Mouse (Mus musculus) forebrain, embryonic 13.5 days (tissue): ENCODE measurements at regions not wholly inside any gene's neighbourhood (a gene's known extent, or its start where the extent isn't known, plus 50 kb on each side); places are given as distances from the start of the nearest gene placed in this dataset.

Experiments used
- ATAC-seq: fragments of 200-750 bp; cut with Nextera tagmentation; 2 replicates; pipeline ENCODE4 v1.8.0; 2017
- H3K27ac ChIP-seq: fragments of 300-500 bp; sonication (generic); 2 replicates; pipeline ENCODE4 v1.5.1; 2015; ENCODE audit warnings: inconsistent platforms, mild to moderate bottlenecking, moderate library complexity
- H3K27me3 ChIP-seq: fragments of 300-500 bp; sonication (generic); 2 replicates; pipeline ENCODE4 v1.6.1; 2015; ENCODE audit warnings: mild to moderate bottlenecking, inconsistent platforms
- H3K36me3 ChIP-seq: fragments of 300-500 bp; sonication (generic); 2 replicates; pipeline ENCODE4 v1.6.1; 2015; ENCODE audit warnings: mild to moderate bottlenecking, inconsistent platforms; ENCODE audit not compliant: poor library complexity, severe bottlenecking
- H3K4me1 ChIP-seq: fragments of 300-500 bp; sonication (generic); 2 replicates; pipeline ENCODE4 v1.6.1; 2015; ENCODE audit warnings: inconsistent platforms
- H3K4me2 ChIP-seq: fragments of 300-500 bp; sonication (generic); 2 replicates; pipeline ENCODE4 v1.6.1; 2015; ENCODE audit warnings: inconsistent platforms, mild to moderate bottlenecking, moderate library complexity
- H3K4me3 ChIP-seq: fragments of 300-500 bp; sonication (generic); 2 replicates; pipeline ENCODE4 v1.5.1; 2015; ENCODE audit warnings: mild to moderate bottlenecking, inconsistent platforms
- H3K9ac ChIP-seq: fragments of 300-500 bp; sonication (generic); 2 replicates; pipeline ENCODE4 v1.6.1; 2015; ENCODE audit warnings: mild to moderate bottlenecking, inconsistent platforms
- H3K9me3 ChIP-seq: fragments of 300-500 bp; sonication (generic); replicated peaks from 2 replicates; pipeline ENCODE4 v1.6.1; 2016; ENCODE audit warnings: inconsistent platforms
- WGBS: fragments of 180-500 bp; shearing (Covaris S2); methylation state at CpG from one replicate; pipeline ENCODE4 v1.1.7; 2015; 5-methylcytosine and 5-hydroxymethylcytosine counted together

DNA sequence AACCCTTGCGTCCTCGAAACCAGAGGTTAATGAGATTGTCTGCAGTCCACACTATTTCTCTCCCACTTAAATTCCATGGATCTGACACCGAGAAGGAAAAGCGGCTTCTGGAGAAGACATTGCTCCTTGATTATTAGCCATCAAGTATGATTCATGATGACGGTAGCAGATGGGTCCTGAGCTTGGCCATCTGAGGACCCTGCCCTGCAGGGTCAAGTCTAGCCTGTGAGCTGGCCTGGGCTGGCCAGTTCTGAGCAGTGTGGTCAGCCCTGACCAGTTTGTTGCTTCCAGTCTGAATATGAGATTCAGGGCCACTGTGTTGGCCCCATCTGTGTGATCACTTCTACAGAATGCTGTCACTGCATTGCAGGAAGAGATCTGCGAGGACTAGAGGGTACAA is 1275.9 kb upstream of the A1bg start:
- no peaks in the 10 kb centered on the region for H3K4me1 ChIP-seq
- no peak overlapping the region for H3K27ac ChIP-seq
- no peak overlapping the region for H3K4me2 ChIP-seq
- no peak overlapping the region for H3K9ac ChIP-seq
- 96% methylated on average over 6 of the region's 6 CpGs for WGBS
- no peaks in the 10 kb centered on the region for H3K36me3 ChIP-seq
- H3K27me3 ChIP-seq: no peaks in the 10 kb centered on the region
- no peak overlapping the region for H3K4me3 ChIP-seq
- ATAC-seq: no peak
- no peaks in the 10 kb centered on the region for H3K9me3 ChIP-seq

DNA sequence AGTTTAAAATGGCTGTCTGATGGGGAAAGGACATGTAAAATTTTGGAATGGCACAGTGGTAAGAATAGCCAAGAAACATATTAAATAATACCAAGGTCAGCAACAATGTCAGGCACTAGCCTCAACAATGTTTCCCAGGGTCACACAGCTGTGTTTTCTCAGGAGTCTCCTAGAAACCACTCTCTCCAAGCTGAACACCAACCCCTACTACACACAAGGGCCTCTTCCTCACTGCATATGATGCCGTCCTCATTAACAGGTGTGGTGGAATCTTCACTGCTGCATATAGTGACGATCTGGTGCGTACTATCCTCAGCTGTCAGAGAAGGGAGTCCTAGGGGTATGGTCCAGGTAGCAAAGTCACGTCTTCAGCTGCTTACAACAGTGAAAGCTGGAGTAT is 1275.4 kb upstream of the A1bg start:
- WGBS: 90% methylated on average over 4 of the region's 4 CpGs
- no peaks in the 10 kb centered on the region for H3K4me1 ChIP-seq
- ATAC-seq: no peak

DNA sequence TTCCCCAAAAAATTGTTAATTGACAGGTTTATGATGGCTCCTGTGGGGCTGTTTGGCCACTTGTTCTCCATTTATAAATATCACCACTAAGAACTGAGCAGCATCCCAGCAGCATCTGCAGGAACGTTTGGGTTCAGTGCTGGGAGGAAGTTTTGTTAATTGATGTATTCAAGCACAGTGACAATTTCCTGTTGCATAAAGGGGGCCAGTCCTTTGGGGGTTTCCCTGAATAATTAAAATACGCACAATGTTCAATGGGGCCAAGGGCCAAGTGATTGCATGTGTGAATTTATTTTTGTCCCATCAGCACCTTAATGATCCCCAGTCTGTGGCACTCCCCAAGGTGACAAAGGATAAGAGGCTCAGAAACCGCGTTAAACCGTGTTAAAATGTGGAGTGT is 1272.6 kb upstream of the A1bg start:
- Histone ChIP-seq H3K27me3 (no peaks in the 10 kb centered on the region), H3K4me2 (no peak overlapping the region), H3K4me1 (peaks cover 2% of the 10 kb centered on the region; the same call in 1 of the 2 replicates), H3K4me3 (no peak overlapping the region), H3K27ac (no peak overlapping the region), H3K36me3 (no peaks in the 10 kb centered on the region), H3K9ac (no peak overlapping the region), H3K9me3 (no peaks in the 10 kb centered on the region)
- WGBS: 69% methylated on average over 5 of the region's 5 CpGs
- no peak for ATAC-seq

More for the DNA sequence above, 1275.4 kb upstream of the A1bg start:
- Histone ChIP-seq H3K36me3 (no peaks in the 10 kb centered on the region), H3K27ac (no peak overlapping the region), H3K4me2 (no peak overlapping the region), H3K9ac (no peak overlapping the region), H3K4me3 (no peak overlapping the region), H3K9me3 (no peaks in the 10 kb centered on the region), H3K27me3 (no peaks in the 10 kb centered on the region)

DNA sequence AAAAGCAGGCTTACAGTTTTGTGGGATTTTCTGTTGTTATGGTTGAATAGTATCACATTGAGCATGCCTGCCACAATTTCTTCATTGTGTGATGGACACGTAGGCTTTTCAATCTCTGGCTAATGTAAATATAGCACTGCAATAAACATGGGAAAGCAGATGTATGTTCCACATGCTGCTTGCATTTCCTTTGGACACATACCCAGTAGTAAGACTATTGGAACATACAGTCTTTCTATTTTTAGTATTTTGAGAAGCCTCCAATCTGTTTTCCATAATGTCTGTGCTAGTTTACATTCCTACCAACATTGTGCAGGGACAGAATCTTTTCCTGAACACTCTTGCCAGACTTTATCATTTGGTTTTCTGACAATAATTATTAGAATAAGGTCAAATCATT is 1269.9 kb upstream of the A1bg start:
- no peaks in the 10 kb centered on the region for H3K27me3 ChIP-seq
- H3K4me3 ChIP-seq: no peak overlapping the region
- H3K9ac ChIP-seq: no peak overlapping the region
- H3K9me3 ChIP-seq: no peaks in the 10 kb centered on the region
- no peak overlapping the region for H3K27ac ChIP-seq
- peaks cover 9% of the 10 kb centered on the region; the same call in 1 of the 2 replicates for H3K4me1 ChIP-seq
- WGBS: 88% methylated on average over 1 of the region's 1 CpGs
- no peak overlapping the region for H3K4me2 ChIP-seq
- no peak for ATAC-seq
- no peaks in the 10 kb centered on the region for H3K36me3 ChIP-seq

DNA sequence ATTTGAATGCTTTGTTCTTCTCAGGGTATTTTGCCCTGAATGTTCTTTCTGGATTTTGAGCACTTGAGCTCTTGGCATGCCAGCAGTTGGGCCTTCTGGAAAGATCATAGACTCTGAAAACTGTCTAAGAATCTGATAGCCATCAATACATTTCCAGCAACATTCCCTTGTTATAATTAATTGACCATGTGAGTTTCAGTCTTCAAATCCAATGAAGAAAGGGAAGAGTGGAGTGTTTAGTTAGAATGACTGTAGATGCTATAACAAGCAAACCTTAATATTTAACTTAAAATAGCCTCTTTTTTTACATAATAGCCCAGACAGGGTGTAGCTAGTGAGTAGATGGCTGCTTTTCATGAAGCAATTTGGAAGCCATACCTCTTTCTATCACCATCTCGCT is 1268.8 kb upstream of the A1bg start:
- no peak overlapping the region for H3K4me3 ChIP-seq
- H3K4me1 ChIP-seq: peaks cover 9% of the 10 kb centered on the region; the same call in 1 of the 2 replicates
- no peaks in the 10 kb centered on the region for H3K36me3 ChIP-seq
- no peaks in the 10 kb centered on the region for H3K27me3 ChIP-seq
- no peak overlapping the region for H3K27ac ChIP-seq
- 88% methylated on average over 1 of the region's 1 CpGs for WGBS
- no peak overlapping the region for H3K4me2 ChIP-seq
- no peaks in the 10 kb centered on the region for H3K9me3 ChIP-seq
- no peak for ATAC-seq
- no peak overlapping the region for H3K9ac ChIP-seq

DNA sequence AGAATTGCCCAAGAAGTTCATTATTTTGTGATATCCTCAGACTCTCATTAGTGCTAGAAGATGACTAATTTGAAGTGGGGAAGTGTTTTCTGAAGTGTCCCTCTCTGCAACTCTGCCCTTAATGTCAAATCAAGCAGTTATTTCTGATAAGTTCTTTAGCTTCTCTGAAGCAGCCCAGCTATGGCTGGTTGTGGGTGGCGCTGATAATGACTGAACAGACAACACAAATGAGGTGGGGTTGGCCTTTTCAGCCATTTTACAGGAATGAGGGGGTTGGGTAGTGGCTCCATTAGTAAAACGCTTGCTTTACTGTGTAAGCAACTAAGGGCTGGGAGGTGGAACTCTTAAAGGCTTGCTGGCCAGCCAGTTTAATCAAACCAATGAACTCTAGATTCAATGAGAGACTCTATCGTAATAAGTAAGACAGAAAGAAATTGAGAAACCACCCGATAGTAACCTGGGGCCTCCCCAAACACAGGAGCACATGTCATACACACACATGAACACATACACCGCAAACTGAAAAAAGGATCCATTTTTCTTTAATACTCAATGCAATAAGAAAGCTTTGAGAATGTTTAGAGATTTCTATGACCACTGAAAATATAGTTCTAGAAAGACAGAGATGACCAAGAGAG is 1268.3 kb upstream of the A1bg start:
- H3K4me3 ChIP-seq: no peak overlapping the region
- H3K4me2 ChIP-seq: no peak overlapping the region
- ATAC-seq: no peak
- H3K27ac ChIP-seq: no peak overlapping the region
- no peaks in the 10 kb centered on the region for H3K9me3 ChIP-seq
- H3K4me1 ChIP-seq: peaks cover 9% of the 10 kb centered on the region; the same call in 1 of the 2 replicates
- no peak overlapping the region for H3K9ac ChIP-seq
- WGBS: 86% methylated on average over 5 of the region's 5 CpGs
- no peaks in the 10 kb centered on the region for H3K27me3 ChIP-seq
- H3K36me3 ChIP-seq: no peaks in the 10 kb centered on the region

DNA sequence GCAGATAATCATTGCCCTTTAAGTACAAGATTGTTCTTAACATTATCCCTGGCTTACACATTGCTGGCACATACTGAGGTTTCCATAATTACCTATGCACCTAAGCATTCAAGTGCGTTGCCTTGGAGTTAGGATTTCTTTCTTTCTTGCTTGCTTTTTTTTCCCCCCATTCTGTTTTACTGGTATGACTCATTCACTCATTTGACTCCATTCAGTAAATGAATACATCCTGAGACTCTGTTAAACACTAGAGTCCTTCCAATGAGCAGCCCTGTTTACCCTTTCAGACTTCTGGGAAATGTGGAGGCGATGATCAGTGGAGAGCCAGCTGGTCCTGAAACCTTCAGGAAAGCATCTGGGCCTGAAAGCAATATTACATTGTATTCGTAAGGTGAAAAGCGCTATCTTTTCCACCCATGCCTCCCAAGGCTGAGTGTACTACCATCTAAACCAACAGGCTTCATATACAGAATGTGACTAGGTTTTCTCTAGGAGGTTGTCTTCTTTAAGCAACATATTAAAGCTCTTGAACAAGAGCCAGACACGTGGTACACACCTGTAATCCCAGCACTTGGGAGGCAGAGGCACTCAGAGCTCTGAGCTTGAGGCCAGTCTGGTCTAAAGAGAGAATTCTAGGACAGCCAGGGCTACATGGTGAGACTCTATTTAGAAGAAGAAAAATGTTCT is 1267.6 kb upstream of the A1bg start:
- 67% methylated on average over 5 of the region's 5 CpGs for WGBS

DNA sequence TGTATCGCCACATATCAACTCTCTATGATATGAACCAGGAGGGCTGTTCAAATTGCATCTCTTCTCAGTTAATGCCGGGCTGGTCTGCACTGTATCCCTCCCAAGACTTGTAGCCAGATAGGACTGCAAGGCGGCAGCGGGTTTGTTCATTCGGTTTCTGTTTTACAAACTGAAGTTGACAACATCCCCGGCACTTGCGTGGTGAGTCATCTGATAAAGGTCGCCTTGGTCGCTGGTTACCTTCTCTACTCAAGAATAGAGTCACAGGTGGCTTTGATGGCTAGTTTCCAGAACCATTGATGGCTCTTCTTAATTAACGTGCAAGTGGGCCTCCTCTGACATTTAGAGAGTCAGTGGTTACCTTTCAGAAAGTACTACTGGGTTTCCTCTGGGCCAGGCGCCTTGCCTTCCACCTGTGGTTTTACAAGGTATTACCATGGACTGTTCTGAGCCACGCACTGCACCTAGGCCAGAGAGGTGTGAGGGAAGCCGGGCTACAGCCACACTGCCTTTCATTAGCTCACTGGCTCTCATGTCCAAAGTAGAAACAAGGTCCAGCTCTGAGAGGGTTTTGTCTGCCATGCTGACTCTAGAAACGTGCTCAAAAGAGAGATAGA is 1266.9 kb upstream of the A1bg start:
- no peak overlapping the region for H3K9ac ChIP-seq
- H3K4me1 ChIP-seq: peaks cover 9% of the 10 kb centered on the region; the same call in 1 of the 2 replicates
- H3K4me2 ChIP-seq: no peak overlapping the region
- no peak overlapping the region for H3K4me3 ChIP-seq
- no peak overlapping the region for H3K27ac ChIP-seq
- WGBS: 81% methylated on average over 14 of the region's 14 CpGs
- H3K9me3 ChIP-seq: no peaks in the 10 kb centered on the region
- ATAC-seq: no peak
- no peaks in the 10 kb centered on the region for H3K36me3 ChIP-seq
- H3K27me3 ChIP-seq: no peaks in the 10 kb centered on the region

More for the DNA sequence above, 1267.6 kb upstream of the A1bg start:
- Histone ChIP-seq H3K9ac (no peak overlapping the region), H3K4me2 (no peak overlapping the region), H3K4me1 (peaks cover 9% of the 10 kb centered on the region; the same call in 1 of the 2 replicates), H3K27ac (no peak overlapping the region), H3K4me3 (no peak overlapping the region), H3K9me3 (no peaks in the 10 kb centered on the region), H3K36me3 (no peaks in the 10 kb centered on the region), H3K27me3 (no peaks in the 10 kb centered on the region)
- no peak for ATAC-seq

DNA sequence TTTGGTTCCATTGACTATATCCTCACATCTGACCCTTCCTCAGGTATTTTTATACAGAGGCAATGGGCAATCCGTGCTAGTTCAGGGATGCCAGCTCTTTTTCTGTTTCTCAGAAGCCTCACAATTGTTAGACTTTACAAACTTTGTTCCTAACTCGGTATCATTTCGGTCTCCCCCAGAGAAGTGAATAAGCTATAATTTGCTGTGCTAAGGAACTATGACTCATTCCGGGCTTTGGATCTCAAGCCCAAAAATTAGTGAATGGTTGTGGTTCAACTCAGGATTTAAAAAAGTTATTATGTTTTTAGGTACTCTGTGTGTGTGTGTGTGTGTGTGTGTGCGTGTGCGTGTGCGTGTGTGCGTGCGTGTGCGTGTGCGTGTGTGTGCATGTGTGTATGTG is 1263.7 kb upstream of the A1bg start:
- Histone ChIP-seq H3K4me1 (peaks cover 9% of the 10 kb centered on the region; the same call in 1 of the 2 replicates), H3K4me3 (no peak overlapping the region), H3K4me2 (no peak overlapping the region), H3K36me3 (no peaks in the 10 kb centered on the region), H3K9me3 (no peaks in the 10 kb centered on the region), H3K27ac (no peak overlapping the region), H3K9ac (no peak overlapping the region), H3K27me3 (no peaks in the 10 kb centered on the region)
- WGBS: 92% methylated on average over 11 of the region's 11 CpGs
- ATAC-seq: no peak

DNA sequence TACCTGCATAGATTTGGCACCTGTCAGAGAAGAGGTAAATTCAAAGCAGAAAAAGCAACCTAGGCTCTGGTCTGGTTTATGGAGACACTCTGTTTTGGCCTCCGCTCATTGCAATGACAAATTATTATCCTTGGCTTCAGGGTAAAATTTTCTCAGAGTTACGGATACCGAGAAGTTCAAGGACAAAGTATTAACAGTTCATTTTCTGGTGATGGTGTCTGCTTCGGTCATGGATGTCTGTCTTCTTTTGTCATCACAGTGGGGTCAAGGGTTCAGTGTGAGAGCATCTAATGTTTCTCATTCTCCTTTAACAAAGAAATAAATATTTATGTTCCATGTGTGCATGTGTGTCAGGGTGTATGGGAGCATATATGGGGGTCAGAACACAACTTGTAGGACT is 1261.0 kb upstream of the A1bg start:
- no peak for ATAC-seq
- H3K27ac ChIP-seq: no peak overlapping the region
- no peaks in the 10 kb centered on the region for H3K4me1 ChIP-seq
- H3K9me3 ChIP-seq: no peaks in the 10 kb centered on the region
- no peak overlapping the region for H3K9ac ChIP-seq
- WGBS: 96% methylated on average over 4 of the region's 4 CpGs
- no peaks in the 10 kb centered on the region for H3K27me3 ChIP-seq
- H3K4me3 ChIP-seq: no peak overlapping the region
- no peak overlapping the region for H3K4me2 ChIP-seq
- no peaks in the 10 kb centered on the region for H3K36me3 ChIP-seq

DNA sequence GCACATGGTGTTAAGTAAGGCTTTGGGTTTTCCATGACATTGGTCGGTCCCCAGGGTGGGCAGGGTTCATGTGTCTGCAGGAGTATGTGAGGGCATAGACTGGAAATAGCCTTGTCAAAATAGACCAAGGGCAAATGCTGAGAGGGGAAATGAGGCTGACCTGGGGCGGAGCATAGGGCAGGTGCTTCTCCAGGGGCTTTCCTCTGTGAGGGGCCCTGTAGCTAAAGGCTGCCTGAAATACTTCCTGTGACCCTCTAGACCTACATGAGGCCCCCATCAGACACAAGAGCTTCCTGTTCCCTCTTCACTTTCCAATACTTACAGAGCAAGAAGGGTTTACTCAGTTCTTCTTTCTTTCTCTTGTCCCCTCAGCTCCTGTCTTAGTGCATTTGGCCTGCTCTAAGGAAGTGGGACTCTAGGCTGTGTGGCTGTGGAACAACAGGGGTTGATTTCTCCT is 1258.7 kb upstream of the A1bg start:
- no peak for ATAC-seq

DNA sequence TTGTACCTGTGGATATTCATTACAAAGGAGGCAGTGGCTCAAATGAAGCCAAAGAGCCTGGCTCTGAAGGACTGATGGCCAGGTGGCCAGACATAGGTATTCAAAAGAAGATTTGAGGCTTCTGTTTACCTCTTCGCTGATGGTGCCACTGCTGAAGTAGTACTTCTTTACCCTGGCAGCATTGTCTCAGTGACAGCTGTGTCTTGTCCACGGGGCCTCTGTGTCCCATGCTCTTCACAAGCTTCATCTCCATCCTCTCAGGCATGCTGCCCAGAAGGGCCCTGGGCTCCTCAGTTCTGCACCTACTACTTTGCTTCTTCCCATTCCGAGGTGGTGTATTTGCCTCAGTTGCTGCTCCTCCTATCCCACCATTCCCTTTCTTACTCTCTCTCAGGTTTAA is 1257.9 kb upstream of the A1bg start:
- Histone ChIP-seq H3K36me3 (no peaks in the 10 kb centered on the region), H3K4me2 (no peak overlapping the region), H3K27ac (no peak overlapping the region), H3K9ac (no peak overlapping the region), H3K9me3 (no peaks in the 10 kb centered on the region), H3K4me1 (no peaks in the 10 kb centered on the region), H3K27me3 (no peaks in the 10 kb centered on the region), H3K4me3 (no peak overlapping the region)
- ATAC-seq: no peak
- WGBS: 90% methylated on average over 3 of the region's 3 CpGs

More for the DNA sequence above, 1258.7 kb upstream of the A1bg start:
- Histone ChIP-seq H3K27ac (no peak overlapping the region), H3K9me3 (no peaks in the 10 kb centered on the region), H3K9ac (no peak overlapping the region), H3K4me2 (no peak overlapping the region), H3K27me3 (no peaks in the 10 kb centered on the region), H3K4me1 (no peaks in the 10 kb centered on the region), H3K36me3 (no peaks in the 10 kb centered on the region), H3K4me3 (no peak overlapping the region)
- WGBS: 92% methylated on average over 2 of the region's 2 CpGs
